Mouse (Mus musculus) heart, embryonic 14.5 days (tissue): Measurements from ENCODE around the gene Ubl4b. TPM values are rescaled to one million over a fixed set of nuclear protein-coding genes. Genes with fewer than 3 reads are reported as not detected.

ENCODE experiments used
- ATAC-seq: fragments of 200-750 bp; cut with Nextera tagmentation; 2 replicates; pipeline ENCODE4 v1.8.0; 2017; ENCODE audit warnings: low read depth, moderate TSS enrichment; ENCODE audit not compliant: insufficient number of reproducible peaks, insufficient read depth, low FRiP score
- H3K27ac ChIP-seq, 2 experiments: fragments of 200-500 bp in 1 of 2; fragments of 300-500 bp in 1 of 2; sonication (generic) in 1 of 2; replicated peaks in 1 of 2; 2 replicates each; pipeline ENCODE4 v1.5.1; 2012 to 2014; ENCODE audit warnings: low read depth in 2 of 2, low read length in 2 of 2, control low read depth in 1 of 2, mild to moderate bottlenecking in 1 of 2, mixed read lengths in 1 of 2; ENCODE audit not compliant: control insufficient read depth in 1 of 2, insufficient read depth in 1 of 2
- H3K27me3 ChIP-seq: fragments of 300-500 bp; sonication (generic); 2 replicates; pipeline ENCODE4 v1.6.1; 2014; ENCODE audit warnings: mild to moderate bottlenecking, low read length, control low read depth; ENCODE audit not compliant: control insufficient read depth, insufficient read depth
- H3K36me3 ChIP-seq: fragments of 300-500 bp; sonication (generic); 2 replicates; pipeline ENCODE4 v1.6.1; 2014; ENCODE audit warnings: mild to moderate bottlenecking, control low read depth, low read length, mixed read lengths; ENCODE audit not compliant: control insufficient read depth, insufficient read depth
- H3K4me1 ChIP-seq, 2 experiments: fragments of 200-500 bp in 1 of 2; fragments of 300-500 bp in 1 of 2; sonication (generic) in 1 of 2; 2 replicates each; pipeline ENCODE4 v1.6.1; 2012 to 2014; ENCODE audit warnings: low read length in 2 of 2, control low read depth in 1 of 2, mixed read lengths in 1 of 2; ENCODE audit not compliant: control insufficient read depth in 2 of 2, insufficient read depth in 2 of 2
- H3K4me2 ChIP-seq: fragments of 300-500 bp; sonication (generic); 2 replicates; pipeline ENCODE4 v1.6.1; 2014; ENCODE audit warnings: mild to moderate bottlenecking, low read length
- H3K4me3 ChIP-seq, 2 experiments: fragments of 200-500 bp in 1 of 2; fragments of 300-500 bp in 1 of 2; sonication (generic) in 1 of 2; 2 replicates each; pipeline ENCODE4 v1.5.1; 2012 to 2014; ENCODE audit warnings: low read length in 2 of 2, mild to moderate bottlenecking in 2 of 2, control low read depth in 1 of 2, low read depth in 1 of 2, moderate library complexity in 1 of 2; ENCODE audit not compliant: control insufficient read depth in 1 of 2, insufficient read depth in 1 of 2
- H3K9ac ChIP-seq: fragments of 300-500 bp; sonication (generic); 2 replicates; pipeline ENCODE4 v1.6.1; 2014; ENCODE audit warnings: mild to moderate bottlenecking, low read length
- H3K9me3 ChIP-seq: fragments of 300-500 bp; sonication (generic); 2 replicates; pipeline ENCODE4 v1.6.1; 2016; ENCODE audit warnings: low read length, control low read depth; ENCODE audit not compliant: control insufficient read depth
- WGBS: fragments of 180-500 bp; shearing (Covaris S2); extraction: QIAGEN DNeasy Blood & Tissue Kit; methylation state at CpG from one replicate; pipeline ENCODE4 v1.1.7; 2014; 5-methylcytosine and 5-hydroxymethylcytosine counted together
- polyA plus RNA-seq: library from polyadenylated mRNA; unstranded; fragments of >200 nt; fragmentation: Nextera tagmentation; extraction: Ambion mirVana; gene quantifications from 2 replicates; pipeline ENCODE4 v1.2.1, GENCODE M21; 2014

Ubl4b gene
- polyA plus RNA-seq, 1 experiment from 2014 or later, result not detected

- H3K36me3 ChIP-seq, result no peaks in the 10 kb centered on the region
- ATAC-seq, result no peak
- no peak overlapping the region for H3K9ac ChIP-seq
- no peak overlapping the region for H3K4me3 ChIP-seq
- no peak overlapping the region for H3K4me2 ChIP-seq
- peaks cover 8 to 12% of the 10 kb centered on the region in 2 experiments; a peak in 3 of 4 replicates for H3K4me1 ChIP-seq
- H3K9me3 ChIP-seq, result no peaks in the 10 kb centered on the region
- WGBS, result 82% methylated on average over 7 of the region's 7 CpGs
- no peak overlapping the region for H3K27ac ChIP-seq
- peaks cover 15% of the 10 kb centered on the region for H3K27me3 ChIP-seq
Measured at GRCm38 (mm10) chr3:107534951-107535350, 19.9 kb downstream of the Ubl4b start.

GRCm38 (mm10) chr3:107533532-107533931 lies 21.3 kb downstream of the Ubl4b start:
- no peak overlapping the region for H3K9ac ChIP-seq
- ATAC-seq, result no peak
- no peaks in the 10 kb centered on the region for H3K9me3 ChIP-seq
- H3K36me3 ChIP-seq, result no peaks in the 10 kb centered on the region
- peaks cover 13 to 18% of the 10 kb centered on the region in 2 experiments; a peak in 3 of 4 replicates for H3K4me1 ChIP-seq
- H3K4me2 ChIP-seq, result no peak overlapping the region
- H3K27me3 ChIP-seq, result peaks cover 9% of the 10 kb centered on the region
- 62% methylated on average over 4 of the region's 4 CpGs for WGBS
- H3K27ac ChIP-seq, result no peak overlapping the region
- no peak overlapping the region for H3K4me3 ChIP-seq

GRCm38 (mm10) chr3:107530581-107530980 lies 24.3 kb downstream of the Ubl4b start:
- H3K27ac ChIP-seq, result no peak overlapping the region
- no peak for ATAC-seq
- peaks cover 13 to 17% of the 10 kb centered on the region in 2 experiments for H3K4me1 ChIP-seq
- H3K36me3 ChIP-seq, result no peaks in the 10 kb centered on the region
- H3K4me3 ChIP-seq, result no peak overlapping the region
- peaks cover under 1% of the 10 kb centered on the region; the same call in 1 of the 2 replicates for H3K27me3 ChIP-seq
- H3K9ac ChIP-seq, result no peak overlapping the region
- WGBS, result 74% methylated on average over 5 of the region's 5 CpGs
- H3K4me2 ChIP-seq, result no peak overlapping the region
- no peaks in the 10 kb centered on the region for H3K9me3 ChIP-seq

GRCm38 (mm10) chr3:107529182-107529581 lies 25.7 kb downstream of the Ubl4b start:
- ATAC-seq, result no peak
- Histone ChIP-seq H3K36me3 (no peaks in the 10 kb centered on the region), H3K4me3 (no peak overlapping the region), H3K9ac (no peak overlapping the region), H3K9me3 (no peaks in the 10 kb centered on the region), H3K27me3 (no peaks in the 10 kb centered on the region; the same call in 1 of the 2 replicates), H3K4me1 (peaks cover 13 to 17% of the 10 kb centered on the region in 2 experiments), H3K27ac (no peak overlapping the region; a peak in 1 of 4 replicates), H3K4me2 (no peak overlapping the region)
- WGBS, result 75% methylated on average over 5 of the region's 5 CpGs

GRCm38 (mm10) chr3:107528401-107529118 lies 26.3 kb downstream of the Ubl4b start:
- peaks cover 13 to 17% of the 10 kb centered on the region in 2 experiments for H3K4me1 ChIP-seq
- 19% methylated on average over 9 of the region's 9 CpGs for WGBS
- H3K27me3 ChIP-seq, result no peaks in the 10 kb centered on the region; the same call in 1 of the 2 replicates
- H3K27ac ChIP-seq, result peak overlapping the region; percentile 59 to 83
- peak overlapping the region; percentile 60 for H3K9ac ChIP-seq
- H3K36me3 ChIP-seq, result no peaks in the 10 kb centered on the region
- no peak overlapping the region for H3K4me3 ChIP-seq
- peak overlapping the region; percentile 59 for H3K4me2 ChIP-seq
- H3K9me3 ChIP-seq, result no peaks in the 10 kb centered on the region
- 0 out of 2 replicates have a peak, but pooled peaks have one; percentile 64 for ATAC-seq

- no peak overlapping the region for H3K4me3 ChIP-seq
- no peak overlapping the region for H3K9ac ChIP-seq
- H3K9me3 ChIP-seq, result no peaks in the 10 kb centered on the region
- no peaks in the 10 kb centered on the region for H3K36me3 ChIP-seq
- ATAC-seq, result no peak
- peaks cover 13 to 17% of the 10 kb centered on the region in 2 experiments for H3K4me1 ChIP-seq
- peaks cover 9% of the 10 kb centered on the region for H3K27me3 ChIP-seq
- no peak overlapping the region for H3K4me2 ChIP-seq
- 55% methylated on average over 6 of the region's 6 CpGs for WGBS
- no peak overlapping the region for H3K27ac ChIP-seq
Measured at GRCm38 (mm10) chr3:107524547-107524946, 30.3 kb downstream of the Ubl4b start.

GRCm38 (mm10) chr3:107520931-107521330 lies 33.9 kb downstream of the Ubl4b start:
- peaks cover 31% of the 10 kb centered on the region for H3K27me3 ChIP-seq

More at GRCm38 (mm10) chr3:107520931-107521330, 33.9 kb downstream of the Ubl4b start:
- Histone ChIP-seq H3K27ac (no peak overlapping the region), H3K4me1 (peaks cover 5 to 6% of the 10 kb centered on the region in 2 experiments; a peak in 3 of 4 replicates), H3K9me3 (no peaks in the 10 kb centered on the region), H3K36me3 (no peaks in the 10 kb centered on the region), H3K4me2 (no peak overlapping the region), H3K9ac (no peak overlapping the region), H3K4me3 (no peak overlapping the region)
- WGBS, result 75% methylated on average over 5 of the region's 5 CpGs
- no peak for ATAC-seq
